Mouse (Mus musculus) C2C12 (cell line): Measurements from ENCODE around the gene Plekhm1. TPM values are rescaled to one million over a fixed set of nuclear protein-coding genes. Genes with fewer than 3 reads are reported as not detected.

Experiments used
- H3K27me3 ChIP-seq: one replicate; pipeline ENCODE4 v1.6.1; 2011; ENCODE audit not compliant: control insufficient read depth, insufficient read depth, insufficient read length
- H3K36me3 ChIP-seq: one replicate; pipeline ENCODE4 v1.6.1; 2011; ENCODE audit not compliant: control insufficient read depth, insufficient read depth
- H3K4me3 ChIP-seq: one replicate; pipeline ENCODE4 v1.5.1; 2011; ENCODE audit warnings: mild to moderate bottlenecking, control low read depth; ENCODE audit not compliant: poor library complexity, insufficient read depth, severe bottlenecking
- H3K79me2 ChIP-seq: one replicate; pipeline ENCODE4 v1.6.1; 2011; ENCODE audit not compliant: control insufficient read depth, insufficient read depth
- H3K79me3 ChIP-seq: one replicate; pipeline ENCODE4 v1.6.1; 2011; ENCODE audit warnings: low read depth, control low read depth
- H3ac ChIP-seq: one replicate; pipeline ENCODE3; 2011; ENCODE audit warnings: low read depth; ENCODE audit not compliant: control insufficient read depth, insufficient read length
- CEBPB ChIP-seq: IDR thresholded peaks from one replicate; pipeline ENCODE4 v1.6.1; 2011; ENCODE audit warnings: low read depth, mild to moderate bottlenecking, control low read depth, moderate library complexity
- CTCF ChIP-seq: IDR thresholded peaks from one replicate; pipeline ENCODE4 v1.5.1; 2011; ENCODE audit not compliant: control insufficient read depth, insufficient read depth, insufficient read length
- FOSL1 ChIP-seq: IDR thresholded peaks from one replicate; pipeline ENCODE4 v1.8.0; 2011; ENCODE audit warnings: mild to moderate bottlenecking, low read length; ENCODE audit not compliant: poor library complexity, insufficient read depth, severe bottlenecking
- MAX ChIP-seq: IDR thresholded peaks from one replicate; pipeline ENCODE4 v1.6.1; 2011; ENCODE audit warnings: mild to moderate bottlenecking, control low read depth
- MYOD1 ChIP-seq: IDR thresholded peaks from one replicate; pipeline ENCODE4 v1.6.1; 2011; ENCODE audit warnings: low read depth; ENCODE audit not compliant: control insufficient read depth, insufficient read length
- MYOG ChIP-seq: IDR thresholded peaks from one replicate; pipeline ENCODE4 v1.6.1; 2011; ENCODE audit not compliant: control insufficient read depth, insufficient read length; ENCODE audit errors: extremely low read depth
- USF1 ChIP-seq: IDR thresholded peaks from one replicate; pipeline ENCODE4 v1.6.1; 2011; ENCODE audit warnings: low read depth, mild to moderate bottlenecking, control low read depth, moderate library complexity
- polyA plus RNA-seq: library from polyadenylated mRNA; unstranded; fragments of >200 nt; fragmentation: generic; extraction: Trizol; gene quantifications from one replicate; pipeline ENCODE4 v1.2.1, GENCODE M21; 2012; ENCODE audit warnings: missing spikeins

Gene Plekhm1
- polyA plus RNA-seq, 1 experiment: 7.1 TPM

DNA sequence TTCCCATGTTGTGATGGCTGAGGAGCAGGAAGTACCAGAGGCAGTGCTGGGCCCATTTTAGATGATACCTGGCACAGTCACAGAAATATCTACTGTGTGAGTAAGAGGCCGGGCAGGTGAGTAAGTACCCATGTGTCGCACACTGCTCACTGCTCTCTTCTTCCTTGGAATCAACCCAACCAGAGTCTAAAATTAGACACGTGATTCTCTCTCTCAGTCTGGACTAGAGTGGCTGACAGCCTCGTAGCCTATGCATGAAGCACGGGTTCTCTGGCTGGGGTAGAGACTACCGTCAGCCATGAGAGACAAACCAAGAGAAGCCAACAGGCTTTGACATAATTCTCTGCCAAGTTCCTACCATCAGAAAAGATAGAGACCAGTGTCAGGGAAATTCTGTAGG is 34.1 kb downstream of the Plekhm1 start:
- Histone ChIP-seq H3K4me3 (no peak overlapping the region), H3K27me3 (no peaks in the 10 kb centered on the region), H3K36me3 (peaks cover 34% of the 10 kb centered on the region), H3K79me2 (peaks cover 2% of the 10 kb centered on the region), H3ac (no peak overlapping the region), H3K79me3 (peaks cover 3% of the 10 kb centered on the region)
- TF ChIP-seq CEBPB (no peak), CTCF (no peak), MYOD1 (no peak), USF1 (peak; percentile 40), MYOG (no peak)

DNA sequence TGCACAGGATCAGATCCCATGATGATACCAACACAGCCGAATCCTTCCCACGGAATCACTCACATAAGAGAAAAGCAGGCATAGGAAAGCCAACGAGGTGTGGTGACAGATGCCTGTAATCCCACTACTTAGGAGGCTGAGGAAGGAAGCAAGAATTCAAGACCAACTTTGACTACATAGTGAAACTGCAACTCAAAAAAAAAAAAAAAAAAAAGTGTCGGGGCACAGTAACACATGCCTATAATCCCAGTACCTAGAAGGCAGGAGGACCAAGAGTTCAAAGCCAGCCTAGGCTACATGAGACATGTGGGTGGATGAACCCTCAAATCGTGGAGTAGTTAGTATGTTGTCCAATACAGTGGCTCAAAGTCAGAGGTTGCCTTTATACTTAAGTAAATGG is 36.7 kb downstream of the Plekhm1 start:
- TF ChIP-seq CTCF: no peak
- TF ChIP-seq USF1: no peak
- no peak for TF ChIP-seq MAX
- TF ChIP-seq MYOG: no peak
- no peak for TF ChIP-seq MYOD1
- TF ChIP-seq CEBPB: no peak
- no peak for TF ChIP-seq FOSL1
- H3K36me3 ChIP-seq: peaks cover 44% of the 10 kb centered on the region
- no peak overlapping the region for H3K4me3 ChIP-seq
- H3ac ChIP-seq: no peak overlapping the region
- H3K79me3 ChIP-seq: peaks cover 3% of the 10 kb centered on the region
- H3K79me2 ChIP-seq: no peaks in the 10 kb centered on the region
- no peaks in the 10 kb centered on the region for H3K27me3 ChIP-seq

DNA sequence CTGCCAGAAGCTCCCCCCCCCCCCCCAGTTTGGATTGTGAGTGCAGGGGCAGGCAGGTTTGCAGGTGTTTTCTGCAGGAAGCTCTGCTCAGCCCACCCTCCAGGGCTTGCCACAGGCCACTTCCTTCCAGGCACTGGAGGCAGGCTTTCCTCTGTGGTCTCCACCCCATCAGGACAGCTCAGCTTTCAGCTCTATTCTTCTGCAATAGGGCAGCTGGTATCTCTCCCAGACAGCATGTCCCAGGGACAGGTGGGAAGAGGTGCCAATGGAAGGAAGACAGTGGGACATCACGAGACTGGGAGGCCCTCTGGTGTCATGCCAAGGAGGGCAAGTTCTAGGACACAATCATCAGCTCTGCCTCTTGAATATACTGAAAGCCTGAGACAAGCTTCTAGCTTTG is 37.2 kb downstream of the Plekhm1 start:
- Histone ChIP-seq H3K79me3 (peaks cover under 1% of the 10 kb centered on the region), H3K79me2 (no peaks in the 10 kb centered on the region), H3K4me3 (no peak overlapping the region), H3K27me3 (no peaks in the 10 kb centered on the region), H3K36me3 (peaks cover 43% of the 10 kb centered on the region), H3ac (no peak overlapping the region)
- TF ChIP-seq FOSL1: no peak

DNA sequence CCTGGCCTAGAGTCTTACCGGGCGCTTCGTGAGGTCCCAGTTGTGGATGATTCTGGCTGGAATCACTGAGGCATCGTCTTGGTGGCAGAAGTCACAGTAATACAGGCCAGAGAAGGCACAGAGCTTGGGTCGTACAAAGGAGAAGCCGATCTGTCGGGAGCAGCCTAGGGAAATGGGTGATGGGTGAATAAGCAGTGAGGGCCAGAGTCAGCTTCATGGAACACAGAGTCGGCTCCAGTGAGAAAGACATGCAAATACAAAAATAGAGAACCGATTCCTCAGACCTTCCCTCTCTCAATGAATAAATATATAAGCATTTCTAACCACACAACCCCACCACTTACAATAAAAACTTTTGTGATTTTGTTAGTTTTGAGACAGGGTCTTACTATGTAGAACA is 38.6 kb downstream of the Plekhm1 start:
- Histone ChIP-seq H3K27me3 (no peaks in the 10 kb centered on the region), H3ac (no peak overlapping the region), H3K36me3 (peaks cover 35% of the 10 kb centered on the region), H3K79me2 (no peaks in the 10 kb centered on the region), H3K79me3 (no peaks in the 10 kb centered on the region), H3K4me3 (no peak overlapping the region)
- no peak for TF ChIP-seq MAX
- no peak for TF ChIP-seq MYOG
- no peak for TF ChIP-seq CEBPB
- no peak for TF ChIP-seq MYOD1
- no peak for TF ChIP-seq FOSL1
- TF ChIP-seq USF1: no peak
- TF ChIP-seq CTCF: no peak

DNA sequence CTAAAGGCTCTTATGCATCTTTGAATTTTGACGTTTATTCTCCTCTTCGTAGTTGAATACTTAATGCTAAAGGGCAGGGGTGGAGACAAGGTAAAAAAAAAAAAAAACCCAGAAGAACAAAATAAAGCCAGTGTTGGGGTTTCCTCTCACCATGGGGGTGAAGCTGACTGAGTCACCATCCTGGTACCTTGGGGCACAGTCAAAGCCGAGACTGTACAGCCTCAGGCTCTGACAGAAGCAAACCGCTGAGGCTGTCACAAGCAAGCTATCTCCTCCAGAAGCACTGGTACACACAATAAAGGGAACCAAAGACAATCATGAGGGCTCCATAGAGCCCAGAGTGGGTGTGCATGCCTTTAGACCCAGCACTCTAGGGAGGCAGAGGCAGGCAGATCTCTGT is 39.9 kb downstream of the Plekhm1 start:
- no peaks in the 10 kb centered on the region for H3K27me3 ChIP-seq
- H3K79me2 ChIP-seq: no peaks in the 10 kb centered on the region
- peaks cover 32% of the 10 kb centered on the region for H3K36me3 ChIP-seq
- TF ChIP-seq CTCF (no peak), MAX (no peak), USF1 (no peak), MYOG (no peak), MYOD1 (no peak), FOSL1 (no peak), CEBPB (no peak)
- H3K4me3 ChIP-seq: no peak overlapping the region
- H3ac ChIP-seq: no peak overlapping the region
- no peaks in the 10 kb centered on the region for H3K79me3 ChIP-seq

GRCm38 (mm10) chr11:103372068-103372467 is 40.4 kb downstream of the Plekhm1 start:
- Histone ChIP-seq H3K4me3 (no peak overlapping the region), H3K27me3 (no peaks in the 10 kb centered on the region), H3K79me3 (no peaks in the 10 kb centered on the region), H3ac (no peak overlapping the region), H3K79me2 (no peaks in the 10 kb centered on the region), H3K36me3 (peaks cover 32% of the 10 kb centered on the region)
- TF ChIP-seq MYOG (no peak), MAX (no peak), CTCF (no peak), CEBPB (no peak), USF1 (no peak), MYOD1 (no peak), FOSL1 (no peak)
